Mouse (Mus musculus): ENCODE results near the gene Suclg2. TPM values are rescaled to one million over a fixed set of nuclear protein-coding genes. Genes with fewer than 3 reads are reported as not detected.
A peak's percentile ranks its signal among the peaks of the same experiment; 100 is the strongest.

The Suclg2 gene
- total and polyA plus RNA-seq, 2 experiments from 2014 or later, result 79.5 to 105 TPM

- H3K9ac ChIP-seq (replicated peaks; ENCODE audit: low read depth, low read length), result no peak overlapping the region
- H3K4me1 ChIP-seq (ENCODE audit: control insufficient read depth, insufficient read depth), result 0 out of 2 replicates have a peak, but pooled peaks cover 6% of the 10 kb centered on the region
- H3K4me3 ChIP-seq (ENCODE audit: low read depth, low read length), result no peak overlapping the region
- H3K27ac ChIP-seq (ENCODE audit: low read depth), result no peak overlapping the region
- ATAC-seq (ENCODE audit: insufficient read depth, low read depth) (no peak), DNase-seq (ENCODE audit: low spot score) (peak; percentile 19)
- H3K9me3 ChIP-seq (replicated peaks; ENCODE audit: control insufficient read depth, low read length), result no peaks in the 10 kb centered on the region
- H3K4me2 ChIP-seq (ENCODE audit: low read depth, low read length), result no peak overlapping the region
- H3K27me3 ChIP-seq (ENCODE audit: control insufficient read depth, insufficient read depth, low read length), result no peaks in the 10 kb centered on the region
- H3K36me3 ChIP-seq (replicated peaks; ENCODE audit: control insufficient read depth, insufficient read depth, low read length), result no peaks in the 10 kb centered on the region
- TF ChIP-seq EP300 (IDR thresholded peaks at IDR 0.05; ENCODE audit: low read depth) (no peak), CTCF (IDR thresholded peaks at IDR 0.05; ENCODE audit: low read depth) (no peak)
- WGBS, result 70% methylated on average over 4 of the region's 4 CpGs
Measured at GRCm38 (mm10) chr6:95594239-95594638, 124.4 kb downstream of the Suclg2 start.

GRCm38 (mm10) chr6:95592396-95592795 is 126.2 kb downstream of the Suclg2 start:
- DNase-seq (ENCODE audit: low spot score), result no peak

GRCm38 (mm10) chr6:95590463-95590862 is 128.1 kb downstream of the Suclg2 start:
- TF ChIP-seq CTCF (IDR thresholded peaks at IDR 0.05; ENCODE audit: low read depth) (no peak), EP300 (IDR thresholded peaks at IDR 0.05; ENCODE audit: low read depth) (no peak)
- no peak overlapping the region for H3K27ac ChIP-seq (ENCODE audit: low read depth)
- no peaks in the 10 kb centered on the region for H3K36me3 ChIP-seq (replicated peaks; ENCODE audit: control insufficient read depth, insufficient read depth, low read length)
- no peaks in the 10 kb centered on the region for H3K27me3 ChIP-seq (ENCODE audit: control insufficient read depth, insufficient read depth, low read length)
- DNase-seq (ENCODE audit: low spot score), result no peak
- no peak for ATAC-seq (ENCODE audit: insufficient read depth, low read depth)
- H3K4me3 ChIP-seq (ENCODE audit: low read depth, low read length), result no peak overlapping the region
- H3K9me3 ChIP-seq (replicated peaks; ENCODE audit: control insufficient read depth, low read length), result no peaks in the 10 kb centered on the region
- 76% methylated on average over 4 of the region's 4 CpGs for WGBS
- H3K4me2 ChIP-seq (ENCODE audit: low read depth, low read length), result no peak overlapping the region
- no peak overlapping the region for H3K9ac ChIP-seq (replicated peaks; ENCODE audit: low read depth, low read length)
- H3K4me1 ChIP-seq (ENCODE audit: control insufficient read depth, insufficient read depth), result no peaks in the 10 kb centered on the region

More at GRCm38 (mm10) chr6:95592396-95592795, 126.2 kb downstream of the Suclg2 start:
- no peak overlapping the region for H3K27ac ChIP-seq (ENCODE audit: low read depth)
- ATAC-seq (ENCODE audit: insufficient read depth, low read depth), result 0 out of 2 replicates have a peak, but pooled peaks have one; percentile 49
- 0 out of 2 replicates have a peak, but pooled peaks cover 6% of the 10 kb centered on the region for H3K4me1 ChIP-seq (ENCODE audit: control insufficient read depth, insufficient read depth)
- no peak overlapping the region for H3K9ac ChIP-seq (replicated peaks; ENCODE audit: low read depth, low read length)
- no peaks in the 10 kb centered on the region for H3K27me3 ChIP-seq (ENCODE audit: control insufficient read depth, insufficient read depth, low read length)
- H3K9me3 ChIP-seq (replicated peaks; ENCODE audit: control insufficient read depth, low read length), result no peaks in the 10 kb centered on the region
- H3K4me3 ChIP-seq (ENCODE audit: low read depth, low read length), result no peak overlapping the region
- H3K36me3 ChIP-seq (replicated peaks; ENCODE audit: control insufficient read depth, insufficient read depth, low read length), result no peaks in the 10 kb centered on the region
- WGBS, result 76% methylated on average over 6 of the region's 6 CpGs
- no peak for TF ChIP-seq CTCF (IDR thresholded peaks at IDR 0.05; ENCODE audit: low read depth)
- no peak for TF ChIP-seq EP300 (IDR thresholded peaks at IDR 0.05; ENCODE audit: low read depth)
- H3K4me2 ChIP-seq (ENCODE audit: low read depth, low read length), result no peak overlapping the region

- DNase-seq (ENCODE audit: low spot score) (no peak), ATAC-seq (ENCODE audit: insufficient read depth, low read depth) (no peak)
- Histone ChIP-seq H3K4me1 (ENCODE audit: control insufficient read depth, insufficient read depth) (no peaks in the 10 kb centered on the region), H3K27me3 (ENCODE audit: control insufficient read depth, insufficient read depth, low read length) (no peaks in the 10 kb centered on the region), H3K36me3 (replicated peaks; ENCODE audit: control insufficient read depth, insufficient read depth, low read length) (no peaks in the 10 kb centered on the region), H3K4me3 (ENCODE audit: low read depth, low read length) (no peak overlapping the region), H3K9ac (replicated peaks; ENCODE audit: low read depth, low read length) (no peak overlapping the region), H3K9me3 (replicated peaks; ENCODE audit: control insufficient read depth, low read length) (no peaks in the 10 kb centered on the region; the same call in 1 of the 2 replicates), H3K4me2 (ENCODE audit: low read depth, low read length) (no peak overlapping the region), H3K27ac (ENCODE audit: low read depth) (no peak overlapping the region)
- TF ChIP-seq CTCF (IDR thresholded peaks at IDR 0.05; ENCODE audit: low read depth), result no peak
- TF ChIP-seq EP300 (IDR thresholded peaks at IDR 0.05; ENCODE audit: low read depth), result no peak
- WGBS, result 78% methylated on average over 6 of the region's 6 CpGs
Measured at GRCm38 (mm10) chr6:95587108-95587796, 131.3 kb downstream of the Suclg2 start.

- ATAC-seq (ENCODE audit: insufficient read depth, low read depth), result no peak
- Histone ChIP-seq H3K36me3 (replicated peaks; ENCODE audit: control insufficient read depth, insufficient read depth, low read length) (no peaks in the 10 kb centered on the region; the same call in 1 of the 2 replicates), H3K9ac (replicated peaks; ENCODE audit: low read depth, low read length) (no peak overlapping the region), H3K4me1 (ENCODE audit: control insufficient read depth, insufficient read depth) (no peaks in the 10 kb centered on the region), H3K9me3 (replicated peaks; ENCODE audit: control insufficient read depth, low read length) (no peaks in the 10 kb centered on the region; the same call in 1 of the 2 replicates), H3K27ac (ENCODE audit: low read depth) (no peak overlapping the region), H3K27me3 (ENCODE audit: control insufficient read depth, insufficient read depth, low read length) (no peaks in the 10 kb centered on the region), H3K4me2 (ENCODE audit: low read depth, low read length) (no peak overlapping the region), H3K4me3 (ENCODE audit: low read depth, low read length) (no peak overlapping the region)
- WGBS, result 64% methylated on average over 3 of the region's 3 CpGs
- TF ChIP-seq EP300 (IDR thresholded peaks at IDR 0.05; ENCODE audit: low read depth), result no peak
- TF ChIP-seq CTCF (IDR thresholded peaks at IDR 0.05; ENCODE audit: low read depth), result no peak
- no peak for DNase-seq (ENCODE audit: low spot score)
Measured at GRCm38 (mm10) chr6:95581893-95582292, 136.7 kb downstream of the Suclg2 start.

Data from heart, postnatal 0 days (tissue).